Mouse (Mus musculus): ENCODE results near the gene Epdr1.

DNA sequence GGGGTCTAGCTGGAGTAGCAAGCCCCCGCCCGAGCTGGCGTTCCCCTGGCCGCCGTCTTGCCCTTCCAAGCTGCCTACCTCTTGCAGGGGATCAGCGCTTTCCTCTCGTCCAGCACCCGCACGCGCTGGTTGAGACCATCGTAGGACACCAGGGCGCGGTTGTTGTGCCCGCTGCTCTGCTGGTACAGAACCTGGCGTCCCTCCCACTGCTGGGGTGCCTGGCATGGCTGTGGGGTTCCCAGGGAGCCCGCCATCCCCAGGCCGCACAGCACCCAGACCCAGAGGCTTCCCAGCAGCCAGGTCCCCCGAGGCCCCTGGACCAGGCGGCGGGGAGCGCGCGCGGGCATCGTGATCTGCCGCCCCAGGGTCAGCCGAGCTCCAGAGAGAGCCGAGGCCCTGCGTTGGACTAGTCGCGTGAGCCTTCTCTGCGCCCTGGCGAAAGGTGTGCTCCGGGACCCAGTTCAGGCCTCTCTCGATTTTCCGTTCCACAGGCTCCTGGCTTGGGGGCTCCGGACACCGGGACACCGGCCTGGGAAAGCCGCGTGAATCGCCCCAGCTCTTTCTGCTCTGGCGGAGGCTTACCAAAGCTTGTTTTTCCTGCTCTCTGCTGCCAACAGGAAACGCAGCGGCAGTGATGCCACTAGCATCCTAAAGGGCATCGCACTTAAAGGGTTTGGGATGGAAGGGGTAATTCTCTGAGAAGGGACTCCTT lies at the start of gene Epdr1:
- no peak for TF ChIP-seq EP300 (IDR thresholded peaks at IDR 0.05; ENCODE audit: low read depth)
- peak; percentile 67 for TF ChIP-seq CTCF (IDR thresholded peaks at IDR 0.05; ENCODE audit: low read depth)

Data from liver, postnatal 0 days (tissue).